Mouse (Mus musculus) liver, adult 2 months (tissue): ENCODE measurements at regions not wholly inside any gene's neighbourhood (a gene's known extent, or its start where the extent isn't known, plus 50 kb on each side); places are given as distances from the start of the nearest gene placed in this dataset.
"Not testable (repeated sequence)": the region's sequence is repeated elsewhere in the genome, so short reads cannot be mapped to it uniquely, and the experiment has no call there.

ENCODE experiments used
- CTCF ChIP-seq: fragments of 200-500 bp; IDR thresholded peaks from 2 replicates; pipeline ENCODE4 v1.5.1; 2011; ENCODE audit warnings: low read depth, low read length, control low read depth
- POLR2A ChIP-seq: fragments of 200-500 bp; IDR thresholded peaks from 2 replicates; pipeline ENCODE4 v1.6.1; 2011; ENCODE audit warnings: low read length, control low read depth; ENCODE audit not compliant: insufficient read depth; ENCODE audit errors: extremely low read depth

GRCm38 (mm10) chr16:19152465-19152864, 161.4 kb downstream of the Olfr164 start:
- not testable (repeated sequence) for TF ChIP-seq CTCF, POLR2A
